Mouse (Mus musculus) midbrain, embryonic 14.5 days (tissue): ENCODE measurements around the gene Phf20. TPM values are rescaled to one million over a fixed set of nuclear protein-coding genes. Genes with fewer than 3 reads are reported as not detected.
"Not testable (repeated sequence)": the region's sequence is repeated elsewhere in the genome, so short reads cannot be mapped to it uniquely, and the experiment has no call there.

Experiments used
- ATAC-seq: fragments of 200-750 bp; cut with Nextera tagmentation; 2 replicates; pipeline ENCODE4 v1.8.0; 2017; ENCODE audit warnings: moderate number of reproducible peaks, moderate library complexity; ENCODE audit not compliant: low FRiP score, low TSS enrichment
- DNase-seq: peaks from one replicate; pipeline ENCODE4 v3.0.0-alpha.2; 2015
- H3K27ac ChIP-seq: fragments of 300-500 bp; sonication (generic); replicated peaks from 2 replicates; pipeline ENCODE4 v1.5.1; 2014; ENCODE audit warnings: mild to moderate bottlenecking, low read depth, low read length, moderate library complexity
- H3K27me3 ChIP-seq: fragments of 300-500 bp; sonication (generic); 2 replicates; pipeline ENCODE4 v1.6.1; 2014; ENCODE audit warnings: low read length, control low read depth, mixed read lengths; ENCODE audit not compliant: control insufficient read depth, insufficient read depth
- H3K36me3 ChIP-seq: fragments of 300-500 bp; sonication (generic); 2 replicates; pipeline ENCODE4 v1.6.1; 2014; ENCODE audit warnings: low read length, control low read depth; ENCODE audit not compliant: control insufficient read depth, insufficient read depth
- H3K4me1 ChIP-seq: fragments of 300-500 bp; sonication (generic); 2 replicates; pipeline ENCODE4 v1.6.1; 2014; ENCODE audit warnings: mild to moderate bottlenecking, antibody characterized with exemption, low read length, control low read depth; ENCODE audit not compliant: control insufficient read depth, insufficient read depth
- H3K4me2 ChIP-seq: fragments of 300-500 bp; sonication (generic); 2 replicates; pipeline ENCODE4 v1.6.1; 2014; ENCODE audit warnings: mild to moderate bottlenecking, low read length, moderate library complexity
- H3K4me3 ChIP-seq: fragments of 300-500 bp; sonication (generic); replicated peaks from 2 replicates; pipeline ENCODE4 v1.5.1; 2014; ENCODE audit warnings: low read depth, low read length
- H3K9ac ChIP-seq: fragments of 300-500 bp; sonication (generic); replicated peaks from 2 replicates; pipeline ENCODE4 v1.6.1; 2014; ENCODE audit warnings: mild to moderate bottlenecking, low read length, moderate library complexity
- H3K9me3 ChIP-seq: fragments of 300-500 bp; sonication (generic); 2 replicates; pipeline ENCODE4 v1.6.1; 2016; ENCODE audit warnings: low read length, control low read depth, mixed read lengths; ENCODE audit not compliant: control insufficient read depth
- WGBS: fragments of 180-500 bp; shearing (Covaris S2); extraction: QIAGEN DNeasy Blood & Tissue Kit; methylation state at CpG from one replicate; pipeline ENCODE4 v1.1.7; 2014; 5-methylcytosine and 5-hydroxymethylcytosine counted together
- polyA plus RNA-seq: library from polyadenylated mRNA; unstranded; fragments of >200 nt; fragmentation: Nextera tagmentation; extraction: Ambion mirVana; gene quantifications from 2 replicates; pipeline ENCODE4 v1.2.1, GENCODE M21; 2014

The Phf20 gene
- polyA plus RNA-seq, 1 experiment from 2014 or later = 120 TPM

- no peak for ATAC-seq
- Histone ChIP-seq H3K4me3 (no peak overlapping the region), H3K9ac (no peak overlapping the region), H3K9me3 (no peaks in the 10 kb centered on the region), H3K36me3 (peaks cover 20% of the 10 kb centered on the region), H3K27me3 (no peaks in the 10 kb centered on the region), H3K27ac (no peak overlapping the region), H3K4me2 (no peak overlapping the region), H3K4me1 (no peaks in the 10 kb centered on the region)
- DNase-seq = no peak
Measured at GRCm38 (mm10) chr2:156222100-156222499, 25.8 kb downstream of the Phf20 start.

DNA sequence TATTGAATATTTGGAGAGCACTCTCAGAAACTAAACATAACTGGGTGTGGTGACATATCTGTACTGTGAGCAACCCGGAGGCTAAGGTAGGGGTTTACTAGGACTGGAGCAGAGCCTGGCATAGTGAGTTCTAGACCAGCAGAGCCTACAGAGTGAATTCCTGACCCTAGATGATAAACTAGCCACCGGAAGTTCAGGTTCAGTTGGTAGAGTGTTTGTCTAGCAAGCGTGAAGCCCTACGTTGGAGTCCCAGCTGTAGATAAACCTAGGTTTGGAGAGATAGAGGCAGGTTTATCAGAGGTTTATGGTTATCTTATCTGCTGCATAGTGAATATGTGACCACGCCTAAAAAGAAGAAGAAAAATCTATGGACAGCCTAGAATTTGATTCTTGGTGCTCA, 27.8 kb downstream of the Phf20 start:
- Histone ChIP-seq H3K27ac (no peak overlapping the region), H3K9me3 (no peaks in the 10 kb centered on the region), H3K27me3 (no peaks in the 10 kb centered on the region), H3K9ac (no peak overlapping the region), H3K36me3 (peaks cover 20% of the 10 kb centered on the region), H3K4me1 (no peaks in the 10 kb centered on the region), H3K4me3 (no peak overlapping the region), H3K4me2 (no peak overlapping the region)
- 94% methylated on average over 5 of the region's 5 CpGs for WGBS
- DNase-seq (no peak), ATAC-seq (no peak)

DNA sequence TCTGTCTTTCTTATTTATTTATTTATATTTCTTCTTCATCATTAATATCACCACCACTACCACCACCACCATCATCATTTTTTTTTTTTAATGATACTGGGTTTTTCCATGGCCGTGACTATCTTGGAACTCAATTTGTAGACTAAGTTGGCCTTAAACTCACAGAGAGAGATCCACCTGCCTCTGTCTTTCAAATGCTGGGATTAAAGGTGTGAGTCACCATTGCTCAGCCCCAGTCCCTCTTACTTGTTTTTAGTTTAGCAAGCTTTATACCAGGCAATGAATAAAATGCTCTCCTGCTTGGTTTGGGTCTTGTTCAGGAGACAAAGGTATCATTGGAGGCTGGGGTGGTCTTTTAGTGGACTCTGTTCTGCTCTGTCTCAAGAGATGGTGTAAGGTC, 31.4 kb downstream of the Phf20 start:
- Histone ChIP-seq H3K4me2 (no peak overlapping the region), H3K9ac (no peak overlapping the region), H3K9me3 (no peaks in the 10 kb centered on the region), H3K4me3 (no peak overlapping the region), H3K27me3 (no peaks in the 10 kb centered on the region), H3K27ac (no peak overlapping the region), H3K36me3 (peaks cover 30% of the 10 kb centered on the region), H3K4me1 (no peaks in the 10 kb centered on the region)
- ATAC-seq = no peak
- WGBS = 100% methylated on average over 1 of the region's 1 CpGs
- DNase-seq = no peak

GRCm38 (mm10) chr2:156229171-156229570, 32.9 kb downstream of the Phf20 start:
- Histone ChIP-seq H3K9ac (no peak overlapping the region), H3K4me2 (no peak overlapping the region), H3K4me1 (no peaks in the 10 kb centered on the region), H3K9me3 (no peaks in the 10 kb centered on the region), H3K36me3 (peaks cover 22% of the 10 kb centered on the region), H3K4me3 (no peak overlapping the region), H3K27me3 (no peaks in the 10 kb centered on the region), H3K27ac (no peak overlapping the region)
- no peak for ATAC-seq
- 100% methylated on average over 1 of the region's 1 CpGs for WGBS
- DNase-seq = no peak

- H3K4me1 ChIP-seq = no peaks in the 10 kb centered on the region
- no peak overlapping the region for H3K27ac ChIP-seq
- H3K4me3 ChIP-seq = no peak overlapping the region
- H3K4me2 ChIP-seq = no peak overlapping the region
- H3K27me3 ChIP-seq = no peaks in the 10 kb centered on the region
- ATAC-seq = no peak
- no peaks in the 10 kb centered on the region for H3K9me3 ChIP-seq
- H3K36me3 ChIP-seq = peaks cover 17% of the 10 kb centered on the region
- no peak overlapping the region for H3K9ac ChIP-seq
- DNase-seq = no peak
Measured at GRCm38 (mm10) chr2:156231340-156231739, 35.1 kb downstream of the Phf20 start.

- Histone ChIP-seq H3K27me3 (no peaks in the 10 kb centered on the region), H3K4me2 (no peak overlapping the region), H3K4me3 (no peak overlapping the region), H3K27ac (no peak overlapping the region), H3K4me1 (no peaks in the 10 kb centered on the region), H3K9me3 (no peaks in the 10 kb centered on the region), H3K9ac (no peak overlapping the region), H3K36me3 (peaks cover 17% of the 10 kb centered on the region)
- ATAC-seq (no peak), DNase-seq (no peak)
- 83% methylated on average over 3 of the region's 3 CpGs for WGBS
Measured at GRCm38 (mm10) chr2:156233275-156233948, 37.1 kb downstream of the Phf20 start.

GRCm38 (mm10) chr2:156234016-156234415, 37.8 kb downstream of the Phf20 start:
- H3K9me3 ChIP-seq, DNase-seq, H3K4me3 ChIP-seq, ATAC-seq, H3K4me2 ChIP-seq, H3K27me3 ChIP-seq, H3K9ac ChIP-seq, H3K27ac ChIP-seq, H3K4me1 ChIP-seq: not testable (repeated sequence)
- H3K36me3 ChIP-seq = peaks cover 17% of the 10 kb centered on the region
- WGBS = 82% methylated on average over 2 of the region's 2 CpGs

GRCm38 (mm10) chr2:156235847-156236246, 39.6 kb downstream of the Phf20 start:
- Histone ChIP-seq H3K9me3 (no peaks in the 10 kb centered on the region), H3K36me3 (peaks cover 21% of the 10 kb centered on the region), H3K4me1 (no peaks in the 10 kb centered on the region), H3K27ac (no peak overlapping the region), H3K9ac (no peak overlapping the region), H3K4me3 (no peak overlapping the region), H3K4me2 (no peak overlapping the region), H3K27me3 (no peaks in the 10 kb centered on the region)
- peak; percentile 39 for DNase-seq
- whole genome bisulfite sequencing = 85% methylated on average over 4 of the region's 4 CpGs
- ATAC-seq = no peak

DNA sequence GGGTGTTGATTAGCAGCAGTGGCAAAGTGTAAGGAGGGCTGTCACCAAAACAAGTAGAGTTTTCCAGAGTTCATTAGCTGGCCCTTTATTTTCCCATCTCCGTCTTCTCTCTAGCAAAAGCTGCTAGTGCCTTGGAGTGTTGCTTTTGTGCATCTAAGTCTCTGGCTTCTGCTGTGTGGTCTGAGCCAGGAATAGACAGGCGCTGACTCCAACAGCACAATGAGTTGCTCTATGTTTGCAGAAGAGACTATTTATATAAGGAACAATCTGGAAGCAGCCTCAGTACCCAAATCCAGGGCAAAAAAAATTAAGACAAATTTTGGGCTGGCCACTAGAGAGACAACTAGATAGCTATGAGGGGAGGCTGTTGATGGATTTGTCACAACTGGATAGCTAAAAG, 45.4 kb downstream of the Phf20 start:
- DNase-seq (no peak), ATAC-seq (no peak)
- H3K9me3 ChIP-seq = no peaks in the 10 kb centered on the region
- H3K4me3 ChIP-seq = no peak overlapping the region
- no peak overlapping the region for H3K27ac ChIP-seq
- 92% methylated on average over 2 of the region's 2 CpGs for WGBS
- no peaks in the 10 kb centered on the region for H3K27me3 ChIP-seq
- peaks cover 9% of the 10 kb centered on the region for H3K36me3 ChIP-seq
- H3K9ac ChIP-seq = no peak overlapping the region
- no peak overlapping the region for H3K4me2 ChIP-seq
- H3K4me1 ChIP-seq = no peaks in the 10 kb centered on the region
